Mouse (Mus musculus): ENCODE data around the gene Oas3. TPM values are rescaled to one million over a fixed set of nuclear protein-coding genes. Genes with fewer than 3 reads are reported as not detected.
"Not testable (repeated sequence)": the region's sequence is repeated elsewhere in the genome, so short reads cannot be mapped to it uniquely, and the experiment has no call there.

Gene Oas3
- polyA plus RNA-seq, 1 experiment = not detected

GRCm38 (mm10) chr5:120809171-120809570, 31.7 kb upstream of the Oas3 start:
- Histone ChIP-seq H3K27me3 (ENCODE audit: control insufficient read depth, insufficient read depth, insufficient read length) (no peaks in the 10 kb centered on the region), H3K4me3 (ENCODE audit: insufficient read depth, poor library complexity, severe bottlenecking) (no peak overlapping the region), H3K79me2 (ENCODE audit: control insufficient read depth, insufficient read depth) (no peaks in the 10 kb centered on the region), H3K79me3 (ENCODE audit: low read depth) (no peaks in the 10 kb centered on the region), H3K36me3 (ENCODE audit: control insufficient read depth, insufficient read depth) (no peaks in the 10 kb centered on the region), H3ac (ENCODE audit: control insufficient read depth, insufficient read length, low read depth) (no peak overlapping the region)
- no peak for TF ChIP-seq CTCF (IDR thresholded peaks at IDR 0.05; ENCODE audit: control insufficient read depth, insufficient read depth, insufficient read length)
- TF ChIP-seq CEBPB (IDR thresholded peaks at IDR 0.05; ENCODE audit: low read depth) = no peak
- TF ChIP-seq MAX (IDR thresholded peaks at IDR 0.05) = no peak
- no peak for TF ChIP-seq MYOG (IDR thresholded peaks at IDR 0.05; ENCODE audit: control insufficient read depth, extremely low read depth, insufficient read length)
- TF ChIP-seq MYOD1 (IDR thresholded peaks at IDR 0.05; ENCODE audit: control insufficient read depth, insufficient read length, low read depth) = no peak
- TF ChIP-seq FOSL1 (IDR thresholded peaks at IDR 0.05; ENCODE audit: insufficient read depth, low read length, poor library complexity, severe bottlenecking) = no peak
- TF ChIP-seq USF1 (IDR thresholded peaks at IDR 0.05; ENCODE audit: low read depth) = no peak

DNA sequence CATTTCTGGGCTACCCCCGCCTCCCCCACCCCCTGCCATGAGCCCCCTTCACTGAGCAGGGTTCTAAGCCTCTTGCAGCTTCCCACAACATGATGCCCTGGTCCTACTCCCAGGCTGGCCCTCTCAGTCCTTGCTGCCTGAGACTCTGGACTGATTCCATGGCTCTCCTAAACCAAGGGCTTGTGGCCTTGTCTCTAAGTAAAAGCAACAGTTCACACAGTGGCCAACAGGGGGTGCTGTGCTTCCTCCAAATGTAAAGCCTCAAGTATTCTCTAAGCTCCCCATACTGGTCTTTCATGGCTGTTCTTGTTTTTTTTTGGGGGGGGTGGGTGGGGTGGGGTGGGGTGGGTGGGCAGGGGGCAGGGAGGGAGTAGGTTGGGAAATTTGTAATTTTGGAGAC, 29.0 kb upstream of the Oas3 start:
- Histone ChIP-seq H3K4me3 (ENCODE audit: insufficient read depth, poor library complexity, severe bottlenecking) (no peak overlapping the region), H3ac (ENCODE audit: control insufficient read depth, insufficient read length, low read depth) (no peak overlapping the region), H3K79me2 (ENCODE audit: control insufficient read depth, insufficient read depth) (no peaks in the 10 kb centered on the region), H3K79me3 (ENCODE audit: low read depth) (no peaks in the 10 kb centered on the region), H3K27me3 (ENCODE audit: control insufficient read depth, insufficient read depth, insufficient read length) (peaks cover 9% of the 10 kb centered on the region), H3K36me3 (ENCODE audit: control insufficient read depth, insufficient read depth) (no peaks in the 10 kb centered on the region)
- TF ChIP-seq USF1 (IDR thresholded peaks at IDR 0.05; ENCODE audit: low read depth) = no peak
- no peak for TF ChIP-seq MYOD1 (IDR thresholded peaks at IDR 0.05; ENCODE audit: control insufficient read depth, insufficient read length, low read depth)
- TF ChIP-seq CTCF (IDR thresholded peaks at IDR 0.05; ENCODE audit: control insufficient read depth, insufficient read depth, insufficient read length) = no peak
- TF ChIP-seq FOSL1 (IDR thresholded peaks at IDR 0.05; ENCODE audit: insufficient read depth, low read length, poor library complexity, severe bottlenecking) = no peak
- TF ChIP-seq MAX (IDR thresholded peaks at IDR 0.05) = no peak
- TF ChIP-seq MYOG (IDR thresholded peaks at IDR 0.05; ENCODE audit: control insufficient read depth, extremely low read depth, insufficient read length) = no peak
- TF ChIP-seq CEBPB (IDR thresholded peaks at IDR 0.05; ENCODE audit: low read depth) = no peak

DNA sequence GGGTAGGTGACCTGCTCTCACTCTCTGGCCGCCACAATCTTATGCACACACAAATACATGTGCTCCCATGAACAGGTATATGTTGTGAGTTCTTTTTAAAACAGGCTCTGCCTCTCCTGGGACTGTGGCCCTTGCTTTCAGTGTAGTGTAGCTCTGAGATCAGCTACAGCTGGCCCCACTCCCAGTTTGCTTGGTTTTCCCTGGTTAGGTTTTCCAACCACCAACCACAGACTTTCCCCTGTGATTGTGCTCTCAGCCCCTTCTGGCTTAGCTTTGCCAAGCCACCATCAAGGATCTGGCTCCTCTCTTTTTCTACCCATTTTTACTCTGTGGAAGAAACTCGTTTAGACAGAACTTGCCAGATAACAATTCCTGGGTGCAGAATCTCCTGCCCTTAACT, 26.1 kb upstream of the Oas3 start:
- TF ChIP-seq USF1 (IDR thresholded peaks at IDR 0.05; ENCODE audit: low read depth) (no peak), MYOD1 (IDR thresholded peaks at IDR 0.05; ENCODE audit: control insufficient read depth, insufficient read length, low read depth) (no peak), FOSL1 (IDR thresholded peaks at IDR 0.05; ENCODE audit: insufficient read depth, low read length, poor library complexity, severe bottlenecking) (no peak), CEBPB (IDR thresholded peaks at IDR 0.05; ENCODE audit: low read depth) (no peak), CTCF (IDR thresholded peaks at IDR 0.05; ENCODE audit: control insufficient read depth, insufficient read depth, insufficient read length) (no peak), MAX (IDR thresholded peaks at IDR 0.05) (no peak), MYOG (IDR thresholded peaks at IDR 0.05; ENCODE audit: control insufficient read depth, extremely low read depth, insufficient read length) (no peak)
- Histone ChIP-seq H3K36me3 (ENCODE audit: control insufficient read depth, insufficient read depth) (no peaks in the 10 kb centered on the region), H3K27me3 (ENCODE audit: control insufficient read depth, insufficient read depth, insufficient read length) (peaks cover 9% of the 10 kb centered on the region)

GRCm38 (mm10) chr5:120798943-120799342, 21.5 kb upstream of the Oas3 start:
- H3K36me3 ChIP-seq (ENCODE audit: control insufficient read depth, insufficient read depth); H3ac ChIP-seq (ENCODE audit: control insufficient read depth, insufficient read length, low read depth); H3K4me3 ChIP-seq (ENCODE audit: insufficient read depth, poor library complexity, severe bottlenecking); H3K79me3 ChIP-seq (ENCODE audit: low read depth); H3K27me3 ChIP-seq (ENCODE audit: control insufficient read depth, insufficient read depth, insufficient read length); H3K79me2 ChIP-seq (ENCODE audit: control insufficient read depth, insufficient read depth): not testable (repeated sequence)

More for the DNA sequence above, 26.1 kb upstream of the Oas3 start:
- Histone ChIP-seq H3K4me3 (ENCODE audit: insufficient read depth, poor library complexity, severe bottlenecking) (no peak overlapping the region), H3ac (ENCODE audit: control insufficient read depth, insufficient read length, low read depth) (no peak overlapping the region), H3K79me3 (ENCODE audit: low read depth) (no peaks in the 10 kb centered on the region), H3K79me2 (ENCODE audit: control insufficient read depth, insufficient read depth) (no peaks in the 10 kb centered on the region)

DNA sequence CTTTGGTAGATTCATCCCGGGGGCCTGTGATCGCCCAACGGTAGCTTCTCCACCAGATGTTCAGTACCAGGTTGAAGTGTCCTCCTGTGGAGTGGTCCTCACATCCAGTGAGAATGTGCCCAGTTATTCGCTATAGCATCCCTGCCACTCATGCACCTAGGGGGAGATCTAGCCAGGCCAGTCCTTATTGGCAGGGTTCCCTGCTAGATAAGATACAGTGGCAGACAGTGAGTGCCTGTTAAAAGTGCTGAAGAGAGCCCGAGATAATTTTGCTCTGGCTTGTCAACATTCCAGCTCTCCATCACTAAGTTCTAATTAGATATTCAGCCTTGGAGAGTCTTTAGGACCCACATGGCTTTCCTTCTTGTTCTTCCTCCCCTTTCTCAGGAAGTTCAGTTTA, 20.7 kb upstream of the Oas3 start:
- not testable (repeated sequence) for H3K79me2 ChIP-seq (ENCODE audit: control insufficient read depth, insufficient read depth); H3K36me3 ChIP-seq (ENCODE audit: control insufficient read depth, insufficient read depth); H3K4me3 ChIP-seq (ENCODE audit: insufficient read depth, poor library complexity, severe bottlenecking); H3ac ChIP-seq (ENCODE audit: control insufficient read depth, insufficient read length, low read depth); H3K27me3 ChIP-seq (ENCODE audit: control insufficient read depth, insufficient read depth, insufficient read length); H3K79me3 ChIP-seq (ENCODE audit: low read depth)

DNA sequence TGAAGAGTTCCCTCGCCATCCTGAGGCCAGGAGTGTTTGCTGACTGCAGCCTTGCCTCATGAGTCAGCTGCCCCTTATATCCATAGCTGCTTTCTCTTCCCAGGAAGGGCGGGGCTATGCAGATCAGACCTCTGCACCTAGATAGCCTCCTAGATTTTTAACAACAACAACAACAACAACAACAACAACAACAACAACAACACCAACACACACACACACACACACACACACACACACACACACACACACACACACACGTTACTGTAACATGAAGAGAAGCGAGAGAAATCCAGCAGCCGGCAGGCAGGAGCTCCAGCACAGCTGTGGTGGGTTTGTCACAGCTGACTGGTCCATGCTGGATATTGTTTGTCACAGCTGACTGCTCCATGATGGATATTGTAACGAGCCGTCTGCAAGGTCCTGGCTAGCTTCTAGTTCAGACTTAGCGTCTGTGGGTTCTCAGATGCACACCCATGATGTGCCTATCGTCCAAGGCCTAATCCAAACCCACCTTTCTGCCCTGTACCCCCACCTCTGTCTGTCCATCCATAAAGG, 18.1 kb upstream of the Oas3 start, which contains the start of gene Oas1e:
Gene Oas1e, minus strand, starts transcription at position 51 of the 555 bp plus-strand sequence.
- H3K27me3 ChIP-seq (ENCODE audit: control insufficient read depth, insufficient read depth, insufficient read length); H3ac ChIP-seq (ENCODE audit: control insufficient read depth, insufficient read length, low read depth); H3K4me3 ChIP-seq (ENCODE audit: insufficient read depth, poor library complexity, severe bottlenecking); H3K79me2 ChIP-seq (ENCODE audit: control insufficient read depth, insufficient read depth); H3K36me3 ChIP-seq (ENCODE audit: control insufficient read depth, insufficient read depth); H3K79me3 ChIP-seq (ENCODE audit: low read depth): not testable (repeated sequence)

GRCm38 (mm10) chr5:120793043-120793442, 15.6 kb upstream of the Oas3 start:
- Histone ChIP-seq H3ac (ENCODE audit: control insufficient read depth, insufficient read length, low read depth) (no peak overlapping the region), H3K4me3 (ENCODE audit: insufficient read depth, poor library complexity, severe bottlenecking) (no peak overlapping the region), H3K36me3 (ENCODE audit: control insufficient read depth, insufficient read depth) (no peaks in the 10 kb centered on the region), H3K27me3 (ENCODE audit: control insufficient read depth, insufficient read depth, insufficient read length) (peaks cover 5% of the 10 kb centered on the region), H3K79me2 (ENCODE audit: control insufficient read depth, insufficient read depth) (no peaks in the 10 kb centered on the region), H3K79me3 (ENCODE audit: low read depth) (no peaks in the 10 kb centered on the region)
- TF ChIP-seq USF1 (IDR thresholded peaks at IDR 0.05; ENCODE audit: low read depth) (no peak), CEBPB (IDR thresholded peaks at IDR 0.05; ENCODE audit: low read depth) (no peak), CTCF (IDR thresholded peaks at IDR 0.05; ENCODE audit: control insufficient read depth, insufficient read depth, insufficient read length) (no peak)

Measured in C2C12 (cell line).